Mouse (Mus musculus) lung, postnatal 14 days (tissue): ENCODE data around the gene Bpifb5.
"Not testable (repeated sequence)": the region's sequence is repeated elsewhere in the genome, so short reads cannot be mapped to it uniquely, and the experiment has no call there.

Experiments
- DNase-seq: peaks from one replicate; pipeline ENCODE4 v3.0.0; 2021

The Bpifb5 gene

GRCm38 (mm10) chr2:154242726-154243125 lies 19.2 kb downstream of the Bpifb5 start:
- DNase-seq: not testable (repeated sequence)

GRCm38 (mm10) chr2:154243356-154244036 lies 20.0 kb downstream of the Bpifb5 start:
- no peak for DNase-seq

- no peak for DNase-seq
Observed at GRCm38 (mm10) chr2:154245322-154245721, 21.8 kb downstream of the Bpifb5 start.

GRCm38 (mm10) chr2:154255254-154255653 lies 31.7 kb downstream of the Bpifb5 start:
- DNase-seq: not testable (repeated sequence)

- DNase-seq: no peak
Observed at GRCm38 (mm10) chr2:154255770-154256169, 32.2 kb downstream of the Bpifb5 start.

GRCm38 (mm10) chr2:154257554-154257953 lies 34.0 kb downstream of the Bpifb5 start, which contains the start of gene Bpifb9a:
Bpifb9a (plus strand) TSS chr2:154257854.
- not testable (repeated sequence) for DNase-seq

GRCm38 (mm10) chr2:154264397-154264796 lies 40.9 kb downstream of the Bpifb5 start:
- DNase-seq: not testable (repeated sequence)
